Mouse (Mus musculus): ENCODE results near the gene Klhdc8b.

DNA sequence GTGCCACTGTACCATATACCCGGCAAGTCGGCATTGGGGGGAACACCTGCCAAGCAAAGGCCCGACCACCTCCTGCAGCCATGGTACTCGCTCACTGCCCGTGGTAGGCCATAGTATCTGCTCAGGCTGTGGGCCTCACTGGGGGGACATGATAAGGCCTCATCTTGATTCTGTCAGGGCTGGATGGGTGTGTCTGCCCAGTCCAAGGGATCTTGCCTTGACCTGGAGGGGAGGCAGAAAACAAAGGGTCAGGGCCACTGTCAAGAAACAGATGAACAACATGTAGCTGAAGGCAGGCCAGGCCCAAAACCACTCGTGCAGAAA, 10.2 kb downstream of the Klhdc8b start:
- TF ChIP-seq POLR2A (IDR thresholded peaks at IDR 0.05; ENCODE audit: borderline replicate concordance, control insufficient read depth, low read depth, low read length) (no peak), CTCF (IDR thresholded peaks at IDR 0.05; ENCODE audit: control insufficient read depth, insufficient read depth, low read length) (no peak)

All from bone marrow, adult 2 months (tissue).